Mouse (Mus musculus) stomach, postnatal 0 days (tissue): ENCODE data around the gene Ugt1a10.

Experiments used
- CTCF ChIP-seq: IDR thresholded peaks from 2 replicates; pipeline ENCODE4 v1.5.1; 2016; ENCODE audit warnings: antibody characterized with exemption, low read depth, mild to moderate bottlenecking, moderate library complexity
- EP300 ChIP-seq: optimal IDR thresholded peaks from 2 replicates; pipeline ENCODE3; 2016; ENCODE audit warnings: antibody characterized with exemption

DNA sequence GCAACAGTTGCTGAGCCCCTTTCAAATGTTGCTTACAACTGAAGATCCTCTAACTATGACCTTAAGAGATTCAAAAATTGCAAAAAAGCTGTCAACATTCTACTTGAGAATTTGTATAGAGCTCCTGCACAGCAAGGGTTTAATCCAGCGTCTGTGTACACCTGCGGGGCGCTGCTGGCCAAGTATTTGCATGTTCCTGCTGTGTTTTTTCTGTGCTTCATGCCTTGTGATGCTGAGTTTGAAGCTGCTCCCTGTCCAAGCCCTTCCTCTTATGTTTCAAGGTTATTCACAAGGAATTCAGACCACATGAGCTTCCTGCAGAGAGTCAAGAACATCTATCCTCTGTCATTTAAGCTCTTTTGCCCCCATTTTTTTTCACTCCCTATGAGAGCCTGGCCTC lies 136.9 kb downstream of the Ugt1a10 start:
- TF ChIP-seq CTCF (no peak), EP300 (no peak)
